Mouse (Mus musculus) liver, embryonic 14.5 days (tissue): ENCODE data around the gene Wwp2.

ENCODE experiments used
- CTCF ChIP-seq: IDR thresholded peaks from 2 replicates; pipeline ENCODE4 v1.5.1; 2016; ENCODE audit warnings: antibody characterized with exemption, low read depth, control low read depth
- EP300 ChIP-seq: IDR thresholded peaks from 2 replicates; pipeline ENCODE4 v1.6.1; 2016; ENCODE audit warnings: antibody characterized with exemption, low read depth

GRCm38 (mm10) chr8:107519860-107520259, 83.7 kb downstream of the Wwp2 start:
- TF ChIP-seq CTCF: no peak
- TF ChIP-seq EP300: no peak
